Mouse (Mus musculus) spleen, postnatal 0 days (tissue): ENCODE measurements around the gene Gm13275. TPM values are rescaled to one million over a fixed set of nuclear protein-coding genes. Genes with fewer than 3 reads are reported as not detected.

ENCODE experiments used
- polyA plus RNA-seq: library from polyadenylated mRNA; unstranded; fragments of >200 nt; fragmentation: Nextera tagmentation; extraction: Ambion mirVana; gene quantifications from 2 replicates; pipeline ENCODE4 v1.2.1, GENCODE M21; 2015

Gene Gm13275
- polyA plus RNA-seq, 1 experiment from 2014 or later = not detected

Other genes starting within 250 kb of the Gm13275 start
- not detected in 2 replicates for gene Ifna15, start 236.2 kb upstream of the Gm13275 start, polyA plus RNA-seq
- not detected in 2 replicates for gene Ifna14, start 222.7 kb upstream of the Gm13275 start, polyA plus RNA-seq
- gene Ifna9, start 202.1 kb upstream of the Gm13275 start, polyA plus RNA-seq = not detected in 2 replicates
- not detected in 2 replicates for gene Ifna12, start 191.1 kb upstream of the Gm13275 start, polyA plus RNA-seq
- not detected in 2 replicates for gene C87499, start 160.1 kb upstream of the Gm13275 start, polyA plus RNA-seq
- not detected in 2 replicates for gene Ifna13, start 150.0 kb upstream of the Gm13275 start, polyA plus RNA-seq
- gene Ifna16, start 117.6 kb upstream of the Gm13275 start, polyA plus RNA-seq = not detected in 2 replicates
- gene Ifna2, start 110.6 kb upstream of the Gm13275 start, polyA plus RNA-seq = not detected in 2 replicates
- gene Ifnab, start 103.1 kb upstream of the Gm13275 start, polyA plus RNA-seq = not detected in 2 replicates
- gene Gm26566, start 72.7 kb upstream of the Gm13275 start, polyA plus RNA-seq = 0.17 and 0.38 TPM in 2 replicates
- gene Klhl9, start 72.0 kb upstream of the Gm13275 start, polyA plus RNA-seq = 23.7 and 28.8 TPM in 2 replicates
- not detected in 2 replicates for gene Gm13271, start 39.6 kb upstream of the Gm13275 start, polyA plus RNA-seq
- gene Gm13283, start 34.4 kb upstream of the Gm13275 start, polyA plus RNA-seq = 0.17 and 0.19 TPM in 2 replicates
- not detected in 2 replicates for gene Gm13290, start 20.7 kb upstream of the Gm13275 start, polyA plus RNA-seq
- gene Gm13289, start 17.6 kb upstream of the Gm13275 start, polyA plus RNA-seq = not detected in 2 replicates
- gene Gm13272, start 14.6 kb upstream of the Gm13275 start, polyA plus RNA-seq = not detected in 2 replicates
- gene Ifnz, start 12.4 kb upstream of the Gm13275 start, polyA plus RNA-seq = 0.33 TPM in 1 of 2 replicates, not detected in the other
- gene Gm13276, start 8.8 kb upstream of the Gm13275 start, polyA plus RNA-seq = not detected in 2 replicates
- gene Gm13277, start 5.9 kb upstream of the Gm13275 start, polyA plus RNA-seq = not detected in 2 replicates
- gene Gm13278, start 2.9 kb upstream of the Gm13275 start, polyA plus RNA-seq = not detected in 2 replicates
- gene Gm13279, start 2.9 kb downstream of the Gm13275 start, polyA plus RNA-seq = not detected in 2 replicates
- 0.79 TPM in 1 of 2 replicates, not detected in the other for gene Gm13285, start 5.2 kb downstream of the Gm13275 start, polyA plus RNA-seq
- gene Gm13287, start 8.8 kb downstream of the Gm13275 start, polyA plus RNA-seq = not detected in 2 replicates
- gene Gm13288, start 11.0 kb downstream of the Gm13275 start, polyA plus RNA-seq = not detected in 2 replicates
- gene Ifna7, start 21.7 kb downstream of the Gm13275 start, polyA plus RNA-seq = not detected in 2 replicates
- gene Ifna11, start 25.5 kb downstream of the Gm13275 start, polyA plus RNA-seq = not detected in 2 replicates
- gene Ifna6, start 32.9 kb downstream of the Gm13275 start, polyA plus RNA-seq = not detected in 2 replicates
- gene Ifna5, start 41.0 kb downstream of the Gm13275 start, polyA plus RNA-seq = not detected in 2 replicates
- not detected in 2 replicates for gene Ifna4, start 47.4 kb downstream of the Gm13275 start, polyA plus RNA-seq
- not detected in 2 replicates for gene Ifna1, start 55.6 kb downstream of the Gm13275 start, polyA plus RNA-seq
- gene Ifne, start 85.7 kb downstream of the Gm13275 start, polyA plus RNA-seq = not detected in 2 replicates